Mouse (Mus musculus) natural killer cell, adult 2 months (primary cell): ENCODE results near the gene Esm1.
"Not testable (repeated sequence)": the region's sequence is repeated elsewhere in the genome, so short reads cannot be mapped to it uniquely, and the experiment has no call there.

ENCODE experiments used
- DNase-seq, 2 experiments: peaks; one replicate each; pipeline ENCODE4 v3.0.0; 2022; ENCODE audit warnings: low spot score in 2 of 2

The Esm1 gene

DNA sequence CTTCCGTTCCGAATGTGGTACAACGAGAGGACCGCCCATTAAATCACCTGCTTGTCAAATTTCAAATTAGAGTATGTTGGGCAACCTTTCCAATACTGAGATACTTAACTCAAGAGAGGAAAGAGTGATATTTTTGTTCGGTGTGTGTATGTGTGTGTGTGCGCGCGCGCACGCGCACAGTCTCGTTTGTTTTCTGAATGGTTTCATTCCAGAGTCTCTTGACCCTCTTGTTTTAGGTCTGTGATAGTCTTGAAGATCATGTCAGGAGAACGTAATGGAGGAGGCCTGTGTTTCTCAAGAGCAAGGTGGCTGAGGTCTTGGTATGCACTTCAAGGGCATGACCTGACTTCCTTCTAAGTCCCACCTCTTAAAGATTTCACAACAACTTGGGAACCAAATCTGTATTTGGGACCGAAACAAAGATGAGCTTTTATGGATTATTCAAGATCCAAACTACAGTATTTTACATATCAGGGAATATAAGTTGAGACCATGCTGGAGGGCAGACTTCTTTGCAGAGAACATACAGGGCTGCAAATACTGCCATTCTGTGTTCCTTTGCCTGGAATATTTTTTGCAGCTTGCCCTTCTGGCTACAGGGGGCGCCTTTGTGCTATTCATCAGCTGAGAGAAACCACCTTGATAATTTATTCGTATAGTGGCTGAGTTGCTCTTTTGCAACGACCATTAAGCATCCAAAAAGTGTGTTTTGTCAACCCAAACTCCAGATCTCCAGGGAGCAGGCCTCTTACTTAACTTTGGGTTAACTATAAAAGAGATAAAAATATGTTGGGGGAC is 18.4 kb downstream of the Esm1 start:
- no peak for DNase-seq

DNA sequence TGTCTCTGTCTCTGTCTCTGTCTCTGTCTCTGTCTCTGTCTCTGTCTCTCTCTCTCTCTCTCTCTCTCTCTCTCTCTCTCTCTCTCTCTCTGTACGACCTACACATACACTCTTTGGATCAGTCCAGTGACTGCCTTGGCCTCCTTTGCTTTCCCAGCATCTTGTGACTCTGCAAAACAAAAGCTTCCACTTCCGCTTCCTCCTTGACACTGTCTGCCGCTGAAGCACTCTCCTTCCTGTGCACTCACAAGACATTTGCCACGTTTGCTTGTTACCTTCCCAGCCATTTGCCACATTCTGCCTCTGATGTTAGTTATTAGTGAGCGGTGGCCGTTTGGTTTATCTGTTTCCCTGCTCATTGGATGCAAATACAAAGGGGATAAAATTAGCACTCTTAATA is 32.7 kb downstream of the Esm1 start:
- DNase-seq = no peak

DNA sequence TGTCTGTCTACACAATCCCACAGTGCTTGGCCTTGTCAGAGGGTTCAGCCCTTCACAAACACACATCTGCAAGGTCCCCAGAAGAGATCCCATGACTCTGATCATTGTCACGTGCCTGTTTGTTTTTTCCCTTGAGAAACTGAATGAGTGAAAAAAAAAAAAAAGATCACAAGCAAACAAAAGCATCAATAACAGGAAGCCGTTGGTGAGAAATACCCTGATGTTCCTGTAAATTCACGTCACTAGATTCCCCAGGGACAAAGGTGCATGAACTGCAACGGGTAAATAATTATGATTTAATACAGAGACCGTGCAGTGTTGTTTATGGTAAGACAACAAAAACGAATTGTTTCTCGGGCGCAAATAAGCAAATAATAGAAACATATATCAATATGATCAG is 35.6 kb downstream of the Esm1 start:
- no peak for DNase-seq

- DNase-seq = not testable (repeated sequence)
Observed at GRCm38 (mm10) chr13:113252580-113252979, 43.1 kb downstream of the Esm1 start.

DNA sequence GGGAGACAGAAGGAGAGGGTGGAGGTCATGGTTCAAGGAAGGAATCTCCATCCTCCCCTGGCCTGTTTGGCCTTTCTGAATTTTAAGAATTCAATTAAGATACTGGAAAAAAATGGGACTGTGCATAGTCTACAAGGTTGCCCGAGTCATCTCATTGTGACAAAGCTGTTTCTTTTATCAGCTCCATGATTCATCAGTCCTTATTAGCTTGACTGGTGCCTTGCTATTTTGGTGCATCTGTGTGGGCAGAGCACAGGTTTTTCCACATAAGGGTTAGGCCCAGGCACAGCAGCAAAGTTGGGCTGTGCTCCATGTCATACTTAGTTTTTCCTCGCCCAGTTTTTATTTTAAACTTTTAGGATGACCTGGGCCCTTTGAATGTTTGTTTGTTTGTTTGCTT is 47.3 kb downstream of the Esm1 start:
- DNase-seq = no peak

DNA sequence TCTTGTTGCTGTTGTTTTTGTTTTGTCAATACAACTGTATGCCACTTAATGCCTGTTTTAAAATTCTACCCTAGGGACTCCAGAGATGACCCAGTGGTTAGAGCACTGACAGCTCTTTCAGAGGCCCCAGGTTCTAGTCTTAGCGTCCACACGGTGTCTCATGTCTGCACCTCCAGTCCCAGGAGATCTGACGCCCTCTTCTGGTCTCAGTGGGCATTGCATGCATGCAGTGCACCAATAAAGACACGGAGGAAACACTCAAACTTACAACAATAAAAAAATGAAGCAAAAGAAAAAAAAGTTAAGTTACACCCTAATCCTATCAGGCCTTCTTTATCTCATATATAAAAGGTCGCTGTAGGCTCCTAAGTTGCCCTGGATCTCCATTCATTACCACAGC is 47.7 kb downstream of the Esm1 start:
- no peak for DNase-seq

DNA sequence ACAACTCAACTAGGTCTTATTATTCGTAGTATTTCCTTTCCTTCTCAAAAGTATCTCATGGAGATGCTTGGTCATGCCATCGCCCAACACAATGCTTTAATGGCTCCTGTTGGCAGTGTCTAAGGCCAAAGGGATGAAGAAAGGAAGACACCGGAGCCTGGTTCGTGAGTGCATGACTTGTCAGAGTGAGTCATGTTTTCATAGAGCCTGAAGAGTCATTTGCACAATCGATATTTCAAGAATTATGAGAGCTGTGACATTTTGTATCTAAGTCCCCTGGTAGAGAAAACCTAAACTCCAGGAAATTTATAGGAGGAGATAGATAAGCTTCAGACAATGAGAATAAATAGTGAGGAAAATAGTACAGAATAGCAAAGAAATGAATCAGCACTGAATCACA is 49.8 kb downstream of the Esm1 start:
- DNase-seq = no peak

DNA sequence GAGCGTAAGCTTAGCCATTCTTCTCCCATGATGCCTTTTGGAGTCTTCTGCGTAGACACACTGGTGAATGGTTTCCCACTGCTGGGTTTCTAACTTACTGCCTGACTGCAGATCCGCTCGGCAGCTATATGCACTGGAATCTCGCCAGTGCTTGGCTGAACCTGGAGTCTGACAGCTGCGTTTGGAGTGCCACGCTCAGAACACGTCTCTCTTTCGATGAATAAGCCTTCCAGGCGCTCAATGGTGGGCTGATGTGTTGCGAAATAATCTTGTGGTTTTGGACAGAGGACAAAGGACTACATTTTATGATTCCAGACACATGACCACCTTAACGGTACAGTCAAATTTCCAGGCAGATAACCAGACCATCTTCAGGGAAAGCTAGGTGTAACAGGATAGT is 53.4 kb downstream of the Esm1 start:
- no peak for DNase-seq

- peak in 1 of 2 experiments; percentile 9 for DNase-seq
Observed at GRCm38 (mm10) chr13:113265257-113265656, 55.8 kb downstream of the Esm1 start.

GRCm38 (mm10) chr13:113266495-113266951 is 57.1 kb downstream of the Esm1 start:
- DNase-seq = peak; percentile 49 to 56

GRCm38 (mm10) chr13:113267204-113267603 is 57.7 kb downstream of the Esm1 start:
- DNase-seq = no peak
